Mouse (Mus musculus) left cerebral cortex, postnatal 36 days (tissue): ENCODE data around the gene Zfp969. TPM values are rescaled to one million over a fixed set of nuclear protein-coding genes. Genes with fewer than 3 reads are reported as not detected.
"Not testable (repeated sequence)": the region's sequence is repeated elsewhere in the genome, so short reads cannot be mapped to it uniquely, and the experiment has no call there.

Source experiments
- DNase-seq, 2 experiments: peaks; one replicate each; pipeline ENCODE4 v3.0.0; 2021 to 2022; ENCODE audit warnings: low spot score in 2 of 2, mixed read lengths in 1 of 2
- intact Hi-C: fragments of 180-260 bp; cut with DNase I; formaldehyde crosslinking; loops from one replicate; pipeline ENCODE4 v1.15.1; 2025
- total RNA-seq, 2 experiments: library from RNA; stranded (reverse); gene quantifications; 2 replicates each; pipeline ENCODE4 v1.2.3; 2021

Zfp969 gene
- total RNA-seq = not detected

- intact Hi-C loops, DNase-seq: not testable (repeated sequence)
These were observed at the start of gene Zfp969 for GRCm38 (mm10) chr2:175703546-175703945. Gene Zfp969 (minus strand): TSS chr2:175703646.

GRCm38 (mm10) chr2:175741237-175741636, 37.8 kb upstream of the Zfp969 start, which contains the start of gene Gm2007:
Gene Gm2007 (plus strand): TSS chr2:175741537.
- intact Hi-C loops, DNase-seq: not testable (repeated sequence)

DNA sequence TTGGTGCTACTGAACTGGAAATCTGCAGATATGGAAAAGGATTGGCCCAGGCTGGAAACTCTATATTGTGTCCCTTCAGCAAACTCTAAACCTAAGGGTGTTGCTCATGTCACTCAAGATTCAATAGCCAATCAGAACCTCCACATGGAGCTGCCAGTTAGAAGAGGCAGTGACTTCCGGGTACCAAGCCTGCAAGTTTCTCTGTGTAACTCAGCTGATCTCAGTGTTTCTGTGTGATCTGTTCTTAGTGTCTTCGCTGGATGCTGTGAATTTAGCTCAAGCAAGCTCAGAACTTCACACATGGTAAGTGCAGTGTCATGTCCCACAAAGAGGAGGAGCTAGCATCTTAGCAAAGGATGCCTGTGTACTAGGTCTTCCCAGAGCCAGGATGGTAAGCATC, 59.8 kb downstream of the Zfp969 start, which contains the start of gene Gm11007:
TSS of gene Gm11007 (plus strand) at position 301 of the 400 bp plus-strand sequence.
- intact Hi-C loops, DNase-seq: not testable (repeated sequence)

Other genes starting within 250 kb of the Zfp969 start
- gene Zfp965, start 233.7 kb downstream of the Zfp969 start, total RNA-seq = 1 to 10 TPM; 3.9 to 4.6 TPM
- gene Gm11007, start 59.7 kb downstream of the Zfp969 start, total RNA-seq = not detected
- gene Gm2007, start 37.9 kb upstream of the Zfp969 start, total RNA-seq = not detected
- 10 to 100 TPM; 11.5 to 12.4 TPM for gene Gm14288, start 97.4 kb upstream of the Zfp969 start, total RNA-seq
- 10 to 100 TPM; 48.4 to 54.8 TPM for gene Gm6710, start 165.6 kb upstream of the Zfp969 start, total RNA-seq
- gene Zfp966, start 227.5 kb upstream of the Zfp969 start, total RNA-seq = 1 to 10 TPM; 4.5 to 6.7 TPM